Mouse (Mus musculus) midbrain, embryonic 14.5 days (tissue): ENCODE measurements at regions not wholly inside any gene's neighbourhood (a gene's known extent, or its start where the extent isn't known, plus 50 kb on each side); places are given as distances from the start of the nearest gene placed in this dataset.
A peak's percentile ranks its signal among the peaks of the same experiment; 100 is the strongest.

Experiments
- ATAC-seq: fragments of 200-750 bp; cut with Nextera tagmentation; 2 replicates; pipeline ENCODE4 v1.8.0; 2017; ENCODE audit warnings: moderate number of reproducible peaks, moderate library complexity; ENCODE audit not compliant: low FRiP score, low TSS enrichment
- DNase-seq: peaks from one replicate; pipeline ENCODE4 v3.0.0-alpha.2; 2015
- H3K27ac ChIP-seq: fragments of 300-500 bp; sonication (generic); replicated peaks from 2 replicates; pipeline ENCODE4 v1.5.1; 2014; ENCODE audit warnings: mild to moderate bottlenecking, low read depth, low read length, moderate library complexity
- H3K27me3 ChIP-seq: fragments of 300-500 bp; sonication (generic); 2 replicates; pipeline ENCODE4 v1.6.1; 2014; ENCODE audit warnings: low read length, control low read depth, mixed read lengths; ENCODE audit not compliant: control insufficient read depth, insufficient read depth
- H3K36me3 ChIP-seq: fragments of 300-500 bp; sonication (generic); 2 replicates; pipeline ENCODE4 v1.6.1; 2014; ENCODE audit warnings: low read length, control low read depth; ENCODE audit not compliant: control insufficient read depth, insufficient read depth
- H3K4me1 ChIP-seq: fragments of 300-500 bp; sonication (generic); 2 replicates; pipeline ENCODE4 v1.6.1; 2014; ENCODE audit warnings: mild to moderate bottlenecking, antibody characterized with exemption, low read length, control low read depth; ENCODE audit not compliant: control insufficient read depth, insufficient read depth
- H3K4me2 ChIP-seq: fragments of 300-500 bp; sonication (generic); 2 replicates; pipeline ENCODE4 v1.6.1; 2014; ENCODE audit warnings: mild to moderate bottlenecking, low read length, moderate library complexity
- H3K4me3 ChIP-seq: fragments of 300-500 bp; sonication (generic); replicated peaks from 2 replicates; pipeline ENCODE4 v1.5.1; 2014; ENCODE audit warnings: low read depth, low read length
- H3K9ac ChIP-seq: fragments of 300-500 bp; sonication (generic); replicated peaks from 2 replicates; pipeline ENCODE4 v1.6.1; 2014; ENCODE audit warnings: mild to moderate bottlenecking, low read length, moderate library complexity
- H3K9me3 ChIP-seq: fragments of 300-500 bp; sonication (generic); 2 replicates; pipeline ENCODE4 v1.6.1; 2016; ENCODE audit warnings: low read length, control low read depth, mixed read lengths; ENCODE audit not compliant: control insufficient read depth
- WGBS: fragments of 180-500 bp; shearing (Covaris S2); extraction: QIAGEN DNeasy Blood & Tissue Kit; methylation state at CpG from one replicate; pipeline ENCODE4 v1.1.7; 2014; 5-methylcytosine and 5-hydroxymethylcytosine counted together

- DNase-seq (no peak), ATAC-seq (no peak)
- Histone ChIP-seq H3K9ac (no peak overlapping the region), H3K9me3 (no peaks in the 10 kb centered on the region), H3K27me3 (no peaks in the 10 kb centered on the region), H3K27ac (no peak overlapping the region), H3K36me3 (no peaks in the 10 kb centered on the region), H3K4me2 (no peak overlapping the region), H3K4me1 (no peaks in the 10 kb centered on the region), H3K4me3 (no peak overlapping the region)
- WGBS: 80% methylated on average over 5 of the region's 5 CpGs
These were observed 250.5 kb downstream of the Kcnc2 start for GRCm38 (mm10) chr10:112521388-112521787.

- WGBS: 90% methylated on average over 4 of the region's 4 CpGs
- DNase-seq: no peak
These were observed 272.1 kb downstream of the Kcnc2 start for GRCm38 (mm10) chr10:112543051-112543450.

GRCm38 (mm10) chr10:112571772-112572551 is 301.0 kb downstream of the Kcnc2 start:
- WGBS: 87% methylated on average over 9 of the region's 9 CpGs
- no peak for ATAC-seq
- no peak overlapping the region for H3K27ac ChIP-seq

More at GRCm38 (mm10) chr10:112543051-112543450, 272.1 kb downstream of the Kcnc2 start:
- no peak overlapping the region for H3K27ac ChIP-seq
- no peaks in the 10 kb centered on the region for H3K4me1 ChIP-seq
- no peak for ATAC-seq
- H3K9ac ChIP-seq: no peak overlapping the region
- H3K4me3 ChIP-seq: no peak overlapping the region
- H3K9me3 ChIP-seq: no peaks in the 10 kb centered on the region
- no peaks in the 10 kb centered on the region for H3K36me3 ChIP-seq
- H3K4me2 ChIP-seq: no peak overlapping the region
- H3K27me3 ChIP-seq: no peaks in the 10 kb centered on the region

GRCm38 (mm10) chr10:112572556-112572955 is 301.6 kb downstream of the Kcnc2 start:
- Histone ChIP-seq H3K9ac (no peak overlapping the region), H3K27me3 (no peaks in the 10 kb centered on the region), H3K36me3 (no peaks in the 10 kb centered on the region), H3K27ac (no peak overlapping the region), H3K4me1 (no peaks in the 10 kb centered on the region), H3K4me3 (no peak overlapping the region), H3K4me2 (no peak overlapping the region), H3K9me3 (no peaks in the 10 kb centered on the region)
- no peak for ATAC-seq
- peak; percentile 4 for DNase-seq

More at GRCm38 (mm10) chr10:112571772-112572551, 301.0 kb downstream of the Kcnc2 start:
- no peak overlapping the region for H3K4me2 ChIP-seq
- peak; percentile 14 for DNase-seq
- no peaks in the 10 kb centered on the region for H3K4me1 ChIP-seq
- no peak overlapping the region for H3K4me3 ChIP-seq
- no peaks in the 10 kb centered on the region for H3K27me3 ChIP-seq
- H3K9me3 ChIP-seq: no peaks in the 10 kb centered on the region
- no peak overlapping the region for H3K9ac ChIP-seq
- H3K36me3 ChIP-seq: no peaks in the 10 kb centered on the region

GRCm38 (mm10) chr10:112584939-112585338 is 314.0 kb downstream of the Kcnc2 start:
- H3K27me3 ChIP-seq: no peaks in the 10 kb centered on the region
- WGBS: 89% methylated on average over 9 of the region's 9 CpGs
- H3K9ac ChIP-seq: no peak overlapping the region
- no peaks in the 10 kb centered on the region for H3K4me1 ChIP-seq
- ATAC-seq: no peak
- H3K27ac ChIP-seq: no peak overlapping the region
- H3K36me3 ChIP-seq: no peaks in the 10 kb centered on the region
- no peak overlapping the region for H3K4me2 ChIP-seq
- no peak overlapping the region for H3K4me3 ChIP-seq
- DNase-seq: no peak
- H3K9me3 ChIP-seq: no peaks in the 10 kb centered on the region

- Histone ChIP-seq H3K27me3 (no peaks in the 10 kb centered on the region), H3K9me3 (no peaks in the 10 kb centered on the region), H3K4me2 (no peak overlapping the region), H3K4me3 (no peak overlapping the region), H3K27ac (no peak overlapping the region), H3K36me3 (no peaks in the 10 kb centered on the region), H3K9ac (no peak overlapping the region), H3K4me1 (no peaks in the 10 kb centered on the region)
- 78% methylated on average over 2 of the region's 2 CpGs for WGBS
- no peak for ATAC-seq
- DNase-seq: no peak
These were observed 323.4 kb downstream of the Kcnc2 start for GRCm38 (mm10) chr10:112594327-112594726.

- no peak overlapping the region for H3K4me2 ChIP-seq
- H3K4me3 ChIP-seq: no peak overlapping the region
- H3K4me1 ChIP-seq: no peaks in the 10 kb centered on the region
- no peak overlapping the region for H3K9ac ChIP-seq
- H3K27me3 ChIP-seq: no peaks in the 10 kb centered on the region
- no peaks in the 10 kb centered on the region for H3K36me3 ChIP-seq
- DNase-seq: no peak
- WGBS: 78% methylated on average over 2 of the region's 2 CpGs
- H3K9me3 ChIP-seq: no peaks in the 10 kb centered on the region
- ATAC-seq: no peak
- H3K27ac ChIP-seq: no peak overlapping the region
These were observed 323.2 kb downstream of the Atxn7l3b start for GRCm38 (mm10) chr10:112605592-112605991.

- ATAC-seq (no peak), DNase-seq (peak; percentile 6)
- Histone ChIP-seq H3K27me3 (no peaks in the 10 kb centered on the region), H3K9ac (no peak overlapping the region), H3K27ac (no peak overlapping the region), H3K4me2 (no peak overlapping the region), H3K4me1 (no peaks in the 10 kb centered on the region), H3K36me3 (no peaks in the 10 kb centered on the region), H3K9me3 (no peaks in the 10 kb centered on the region), H3K4me3 (no peak overlapping the region)
- WGBS: 74% methylated on average over 4 of the region's 4 CpGs
These were observed 321.2 kb downstream of the Atxn7l3b start for GRCm38 (mm10) chr10:112607642-112608041.

GRCm38 (mm10) chr10:112611711-112612110 is 317.1 kb downstream of the Atxn7l3b start:
- DNase-seq: no peak
- no peak overlapping the region for H3K4me3 ChIP-seq
- ATAC-seq: no peak

More at GRCm38 (mm10) chr10:112611711-112612110, 317.1 kb downstream of the Atxn7l3b start:
- Histone ChIP-seq H3K4me1 (no peaks in the 10 kb centered on the region), H3K9ac (no peak overlapping the region), H3K27me3 (no peaks in the 10 kb centered on the region), H3K36me3 (no peaks in the 10 kb centered on the region), H3K4me2 (no peak overlapping the region), H3K9me3 (no peaks in the 10 kb centered on the region), H3K27ac (no peak overlapping the region)
- WGBS: 65% methylated on average over 3 of the region's 3 CpGs
